Mouse (Mus musculus): ENCODE results near the gene H2al1g.
"Not testable (repeated sequence)": the region's sequence is repeated elsewhere in the genome, so short reads cannot be mapped to it uniquely, and the experiment has no call there.

DNA sequence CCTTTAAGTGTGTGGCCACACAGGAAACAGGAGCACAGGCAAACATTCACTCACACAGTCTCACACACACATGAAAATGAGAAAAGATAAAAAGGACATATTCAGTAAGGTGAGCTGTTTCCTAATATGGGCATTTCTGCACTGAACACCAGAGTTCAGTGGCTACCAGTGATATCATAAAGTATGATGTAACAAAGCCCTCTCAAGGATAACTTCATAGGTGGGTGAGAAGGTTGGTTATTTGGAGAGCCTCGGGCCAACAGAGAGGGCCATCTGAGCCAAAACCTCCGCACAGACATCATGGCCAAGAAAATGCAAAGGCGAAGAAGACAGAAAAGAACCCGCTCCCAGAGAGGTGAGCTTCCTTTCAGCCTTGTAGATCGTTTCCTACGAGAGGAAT lies 3.1 kb downstream of the H2al1g start, which contains the start of gene H2al1h:
- TF ChIP-seq USF1 (IDR thresholded peaks at IDR 0.05; ENCODE audit: low read depth, low read length); GABPA (IDR thresholded peaks at IDR 0.05; ENCODE audit: low read depth, low read length); GATA1 (IDR thresholded peaks at IDR 0.05; ENCODE audit: low read depth, low read length); POLR2A (IDR thresholded peaks at IDR 0.05; ENCODE audit: control insufficient read depth in 1 of 2, insufficient read depth in 1 of 2, low read depth in 1 of 2, low read length in 2 of 2, poor library complexity in 1 of 2); CTCF (IDR thresholded peaks at IDR 0.05 in 2 of 3, conservative IDR thresholded peaks at IDR 0.05 in 1 of 3; ENCODE audit: control insufficient read depth in 1 of 3, insufficient read depth in 1 of 3, low read depth in 2 of 3, low read length in 3 of 3, poor library complexity in 1 of 3, severe bottlenecking in 1 of 3); UBTF (IDR thresholded peaks at IDR 0.05; ENCODE audit: borderline replicate concordance, insufficient read depth, low read depth, low read length); MEF2A (IDR thresholded peaks at IDR 0.05; ENCODE audit: extremely low read depth, insufficient replicate concordance, low read depth, low read length, poor library complexity, severe bottlenecking); EP300 (IDR thresholded peaks at IDR 0.05; ENCODE audit: low read depth in 1 of 2, low read length in 2 of 2); MAZ (IDR thresholded peaks at IDR 0.05; ENCODE audit: low read depth, low read length): not testable (repeated sequence)

Data from MEL (cell line).